In the genomic region with DNA sequence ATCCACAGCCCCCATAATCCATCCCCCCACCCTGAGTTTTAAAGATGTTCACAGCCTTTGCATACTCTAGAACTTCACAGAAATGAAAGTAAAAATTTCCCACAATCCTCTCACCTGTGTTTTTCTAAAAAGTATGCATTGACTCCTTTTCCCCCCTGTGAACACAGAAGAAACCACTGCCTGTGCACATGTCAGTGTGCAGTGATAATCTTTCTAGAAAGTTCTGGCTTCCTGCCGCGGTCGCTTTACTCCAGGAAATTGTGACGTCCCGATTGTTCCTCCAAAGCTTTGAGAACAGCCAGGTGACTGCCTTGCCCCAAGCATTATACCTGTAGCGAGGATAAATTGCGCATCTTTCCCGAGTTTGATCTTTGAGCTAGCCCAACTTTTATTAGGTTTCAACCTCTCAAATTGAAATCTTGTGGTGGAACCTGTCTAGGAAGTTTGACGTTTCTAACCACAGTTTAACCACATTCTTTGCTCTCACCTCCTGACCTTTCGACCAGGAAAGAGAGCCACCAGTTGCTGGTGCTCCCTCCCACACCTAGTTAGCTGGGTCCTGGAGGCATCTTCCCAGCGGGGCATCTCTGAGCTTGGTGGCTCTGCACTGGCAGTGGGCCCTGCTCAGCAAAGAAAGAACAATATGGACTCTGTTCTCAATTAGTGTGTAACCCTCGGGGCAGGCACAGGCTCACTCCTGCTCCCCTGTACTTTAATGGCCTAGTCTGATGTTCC, we compare ENCODE assay signal across 14 mouse cellular contexts. TPM values are rescaled to one million over a fixed set of nuclear protein-coding genes. Genes with fewer than 3 reads are reported as not detected.
DNase-seq lines count a peak whose midpoint lies in the region; ATAC-seq and TF ChIP-seq lines count a peak whose summit lies in the region.
"Had no signal": no experiment of that assay in that cellular context is flagged by ENCODE, and none has a peak within 500 bp of the region (broad histone marks: within the 10 kb centered on the region; RNA-seq: fewer than 3 reads in every experiment).

No protein-coding gene starts in this region.

- H3K9ac ChIP-seq in limb, embryonic 11.5 days (ENCODE audit: low read length): no peak overlapping the region
- H3K9ac ChIP-seq: limb, embryonic 15.5 days; lung, embryonic 14.5 days had no signal

- no peak for TF ChIP-seq CTCF in cerebellum, adult 2 months (IDR thresholded peaks at IDR 0.05; ENCODE audit: borderline replicate concordance, insufficient read depth, low read depth, low read length)
- TF ChIP-seq CTCF in thymus, adult 2 months (IDR thresholded peaks at IDR 0.05; ENCODE audit: borderline replicate concordance, control insufficient read depth, extremely low read depth, insufficient read depth, low read length, poor library complexity): no peak
- no peak for TF ChIP-seq CTCF in lung, adult 2 months (IDR thresholded peaks at IDR 0.05; ENCODE audit: insufficient read depth, low read length)

- H3K36me3 ChIP-seq in thymus, adult 2 months (ENCODE audit: control insufficient read depth, insufficient read depth, low read length): no peaks in the 10 kb centered on the region
- H3K36me3 ChIP-seq in limb, embryonic 11.5 days (ENCODE audit: control insufficient read depth, insufficient read depth, low read length): no peaks in the 10 kb centered on the region
- H3K36me3 ChIP-seq: limb, embryonic 15.5 days had no signal

- no peak for ATAC-seq in limb, embryonic 11.5 days (ENCODE audit: insufficient number of reproducible peaks, low FRiP score, low TSS enrichment, low read depth)

- 76% methylated on average over 12 of the region's 12 CpGs for WGBS in cerebellum, adult 2 months
- WGBS in thymus, adult 2 months: 4% methylated on average over 12 of the region's 12 CpGs
- 46% methylated on average over 12 of the region's 12 CpGs for WGBS in limb, embryonic 11.5 days
- 70% methylated on average over 12 of the region's 12 CpGs for WGBS in lung, adult 2 months

- no peaks in the 10 kb centered on the region for H3K9me3 ChIP-seq in limb, embryonic 11.5 days (ENCODE audit: control insufficient read depth, low read length)
- H3K9me3 ChIP-seq: limb, embryonic 15.5 days had no signal

- H3K4me3 ChIP-seq in cerebellum, adult 2 months (replicated peaks; ENCODE audit: insufficient read depth, low read depth, low read length): no peak overlapping the region
- no peak overlapping the region for H3K4me3 ChIP-seq in thymus, adult 2 months (ENCODE audit: control insufficient read depth, insufficient read depth, low read length)
- no peak overlapping the region for H3K4me3 ChIP-seq in limb, embryonic 11.5 days (ENCODE audit: low read depth, low read length)
- H3K4me3 ChIP-seq in lung, adult 2 months (replicated peaks; ENCODE audit: extremely low read depth, low read depth, low read length): no peak overlapping the region
- H3K4me3 ChIP-seq: limb, embryonic 15.5 days; myocyte had no signal

- H3K4me1 ChIP-seq in cerebellum, adult 2 months (ENCODE audit: control insufficient read depth, insufficient read depth, low read length): no peaks in the 10 kb centered on the region
- peaks cover 11% of the 10 kb centered on the region for H3K4me1 ChIP-seq in thymus, adult 2 months (replicated peaks; ENCODE audit: control insufficient read depth, insufficient read depth, low read length)
- H3K4me1 ChIP-seq in limb, embryonic 11.5 days (ENCODE audit: control insufficient read depth, insufficient read depth, low read length): peaks cover 4% of the 10 kb centered on the region; the same call in 1 of the 2 replicates
- no peaks in the 10 kb centered on the region for H3K4me1 ChIP-seq in lung, adult 2 months (ENCODE audit: control insufficient read depth, insufficient read depth, low read length)

- H3K27me3 ChIP-seq in cerebellum, adult 2 months (ENCODE audit: control insufficient read depth, insufficient read depth, low read length): no peaks in the 10 kb centered on the region
- no peaks in the 10 kb centered on the region for H3K27me3 ChIP-seq in thymus, adult 2 months (ENCODE audit: control insufficient read depth, insufficient read depth, low read length)
- no peaks in the 10 kb centered on the region for H3K27me3 ChIP-seq in limb, embryonic 11.5 days (ENCODE audit: control insufficient read depth, insufficient read depth, low read length)
- H3K27me3 ChIP-seq: limb, embryonic 15.5 days had no signal

- no peak for DNase-seq in cerebellum, adult 2 months
- no peak for DNase-seq in cerebellum, adult 11-12 months
- peak; percentile 13 for DNase-seq in thymus, adult 2 months
- DNase-seq in thymus, postnatal 10 days (ENCODE audit: low spot score in 2 of 2): no peak
- DNase-seq in embryo, embryonic 10.5 days (ENCODE audit: low spot score): peak; percentile 22
- DNase-seq in limb, embryonic 11.5 days (ENCODE audit: low spot score): peak; percentile 60
- no peak for DNase-seq in MN1 (ENCODE audit: low spot score)
- no peak for DNase-seq in lung, adult 2 months
- DNase-seq: cerebellum, postnatal 10 days; kidney, adult 9 months; layer of hippocampus, postnatal 36 days; lung, embryonic 14.5 days had no signal

- H3K4me2 ChIP-seq in limb, embryonic 11.5 days (ENCODE audit: low read depth, severe bottlenecking): no peak overlapping the region
- H3K4me2 ChIP-seq: limb, embryonic 15.5 days; lung, embryonic 14.5 days had no signal

- H3K27ac ChIP-seq in cerebellum, adult 2 months (ENCODE audit: insufficient read depth, low read length): peak overlapping the region; percentile 55; the same call in 1 of the 2 replicates
- peak overlapping the region; percentile 44; the same call in 1 of the 2 replicates for H3K27ac ChIP-seq in thymus, adult 2 months (ENCODE audit: control insufficient read depth, insufficient read depth, low read length)
- no peak overlapping the region for H3K27ac ChIP-seq in limb, embryonic 11.5 days (replicated peaks; ENCODE audit: low read depth, low read length)
- H3K27ac ChIP-seq: limb, embryonic 15.5 days had no signal

- TF ChIP-seq POLR2A in cerebellum, adult 2 months (IDR thresholded peaks at IDR 0.05; ENCODE audit: borderline replicate concordance, insufficient read depth, low read length): no peak
- TF ChIP-seq POLR2A in thymus, adult 2 months (IDR thresholded peaks at IDR 0.05; ENCODE audit: control insufficient read depth, extremely low read depth, insufficient read depth, low read length, poor library complexity): no peak
- TF ChIP-seq POLR2A in lung, adult 2 months (IDR thresholded peaks at IDR 0.05; ENCODE audit: borderline replicate concordance, extremely low read depth, low read depth, low read length): no peak

RNA-seq across cellular contexts. Expression of gene Enpp4, which starts 15.9 kb away (rescaled TPM):
- polyA plus RNA-seq in cerebellum, adult 2 months (2012; rRNA removed): 14.4 and 18.2 TPM in 2 replicates
- polyA plus RNA-seq in thymus, adult 2 months (2012; rRNA removed): 6.3 and 8.4 TPM in 2 replicates
- 2.5 and 3.7 TPM in 2 replicates for polyA plus RNA-seq in limb, embryonic 11.5 days (2014; fragmentation: Nextera tagmentation; extraction: Ambion mirVana)
- 9.1 and 13.5 TPM in 2 replicates for polyA plus RNA-seq in lung, adult 2 months (2012; rRNA removed)

RNA-seq across cellular contexts. Expression of gene Enpp5, which starts 42.9 kb away (rescaled TPM):
- 220 and 223 TPM in 2 replicates for polyA plus RNA-seq in cerebellum, adult 2 months (2012; rRNA removed)
- polyA plus RNA-seq in thymus, adult 2 months (2012; rRNA removed): 8.7 and 12.4 TPM in 2 replicates
- polyA plus RNA-seq in limb, embryonic 11.5 days (2014; fragmentation: Nextera tagmentation; extraction: Ambion mirVana): 7.1 and 7.2 TPM in 2 replicates
- polyA plus RNA-seq in lung, adult 2 months (2012; rRNA removed): 24.5 and 38.7 TPM in 2 replicates

Comparison
In these comparisons a context has a peak if more than half of its experiments do, and no peak if none do; other contexts are left out.
1. DNase-seq: peak in thymus, adult 2 months (single experiment), embryo, embryonic 10.5 days (single experiment) and limb, embryonic 11.5 days (single experiment); none in cerebellum, adult 2 months (0 of 2), cerebellum, adult 11-12 months (single experiment), thymus, postnatal 10 days (0 of 2), MN1 (single experiment) and lung, adult 2 months (single experiment).